Mouse (Mus musculus): Measurements from ENCODE around the gene Slc27a5.
A peak's percentile ranks its signal among the peaks of the same experiment; 100 is the strongest.

The Slc27a5 gene

DNA sequence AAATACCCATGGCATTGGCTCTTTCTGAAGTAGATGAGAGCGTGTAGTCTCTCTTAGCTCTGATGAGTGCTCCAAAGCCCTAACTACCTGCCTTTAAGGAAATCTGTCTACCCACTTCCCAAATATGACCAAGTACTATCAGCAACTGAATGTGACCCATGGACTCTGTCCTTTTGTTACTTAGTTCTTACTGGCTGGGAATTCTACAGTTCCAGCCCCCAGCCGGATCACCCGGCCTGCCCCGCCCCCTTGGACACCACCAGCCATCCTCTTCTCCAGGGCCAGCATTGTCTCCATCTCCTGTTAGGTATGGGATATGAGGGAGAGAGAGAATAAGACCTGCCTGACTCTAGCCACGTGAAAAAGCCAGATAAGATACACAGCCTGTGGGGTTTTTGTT is at the start of gene Slc27a5:
Gene Slc27a5, minus strand, starts transcription at position 140 of the 400 bp plus-strand sequence.
- DNase-seq (ENCODE audit: low spot score): no peak

DNA sequence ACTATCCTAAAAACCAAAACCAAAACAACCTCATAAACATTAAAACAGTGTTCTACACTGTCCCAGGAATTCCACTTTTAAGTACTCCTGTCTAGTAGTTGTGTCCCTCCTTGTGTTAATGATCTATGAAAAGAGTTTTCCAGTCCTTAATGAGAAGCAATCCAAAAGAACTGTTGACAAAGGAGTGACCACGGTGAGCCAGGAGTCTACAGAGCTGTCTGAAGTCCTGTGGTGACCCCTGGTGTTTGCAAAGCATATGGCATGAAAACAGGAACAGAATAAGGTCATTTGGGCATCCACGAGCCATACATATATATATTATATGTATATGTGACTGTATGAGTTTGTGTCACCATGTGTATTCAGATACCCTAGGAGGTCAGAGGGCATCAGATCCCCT is 48.1 kb upstream of the Slc27a5 start:
- peak; percentile 80 for DNase-seq (ENCODE audit: low spot score)

DNA sequence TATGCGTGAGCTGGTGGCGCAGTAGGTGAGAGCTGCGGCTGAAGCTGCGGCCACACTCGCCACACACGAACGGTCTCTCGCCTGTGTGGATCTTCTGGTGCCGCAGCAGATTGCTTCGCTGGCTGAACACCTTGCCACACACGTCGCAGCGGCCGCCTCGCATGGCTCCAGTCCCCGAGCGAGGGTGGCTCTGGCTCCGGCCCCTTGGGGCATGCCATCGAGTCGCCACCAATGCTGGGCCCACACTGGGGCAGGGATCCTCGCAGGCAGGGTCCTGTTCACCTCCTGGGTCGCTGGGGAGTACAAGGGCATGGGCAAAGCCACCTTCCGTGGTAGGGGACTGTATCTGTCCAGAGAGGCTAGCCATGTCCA is 46.2 kb upstream of the Slc27a5 start:
- DNase-seq (ENCODE audit: low spot score): no peak

DNA sequence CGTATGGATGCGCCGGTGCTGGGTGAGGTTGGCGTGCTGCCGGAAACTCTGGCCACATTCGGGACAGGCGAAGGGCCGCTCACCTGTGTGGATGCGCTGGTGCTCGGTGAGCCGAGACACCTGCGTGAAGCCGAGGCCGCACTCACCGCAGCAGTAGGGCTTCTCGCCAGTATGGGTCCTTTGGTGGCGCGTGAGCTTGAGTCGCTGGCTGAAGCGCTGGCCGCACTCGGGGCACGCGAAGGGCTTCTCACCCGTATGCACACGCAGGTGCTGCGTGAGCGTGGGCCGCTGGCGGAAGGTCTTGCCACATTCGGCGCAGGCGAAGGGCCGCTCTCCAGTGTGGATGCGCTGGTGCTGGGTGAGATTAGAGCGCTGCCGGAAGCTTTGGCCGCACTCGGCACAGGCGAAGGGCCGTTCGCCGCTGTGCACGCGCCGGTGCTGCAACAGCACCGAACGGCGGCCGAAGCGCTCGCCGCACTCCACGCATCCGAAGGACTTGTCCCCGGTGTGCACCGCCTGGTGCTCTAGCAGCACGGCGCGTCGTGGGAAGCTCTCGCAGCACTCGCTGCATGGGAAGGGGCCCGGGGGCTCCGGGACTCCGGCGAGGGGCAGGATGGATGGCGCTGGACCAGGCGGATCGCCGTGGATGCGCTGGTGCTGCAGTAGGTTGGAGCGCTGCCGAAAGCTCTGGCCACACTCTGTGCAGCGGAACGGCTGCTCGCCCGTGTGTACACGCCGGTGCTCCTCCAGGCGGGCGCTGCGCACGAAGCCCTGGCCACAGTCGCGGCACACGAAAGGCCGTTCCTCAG is 45.7 kb upstream of the Slc27a5 start:
- DNase-seq (ENCODE audit: low spot score): peak; percentile 71

DNA sequence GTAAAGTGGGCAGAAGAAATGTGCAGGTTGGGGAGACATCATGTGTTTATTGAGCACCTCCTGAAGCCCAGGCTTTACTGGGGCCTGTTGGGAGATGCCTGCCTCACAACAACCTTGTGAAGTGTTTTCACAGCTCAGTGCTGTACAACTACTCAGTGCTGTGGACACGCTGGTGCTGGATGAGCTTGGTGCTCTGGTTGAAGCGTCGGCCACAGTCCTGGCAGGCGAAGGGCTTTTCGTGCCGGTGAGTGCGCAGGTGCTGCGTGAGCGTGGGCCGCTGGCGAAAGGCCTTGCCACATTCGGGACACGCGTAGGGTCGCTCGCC is 45.1 kb upstream of the Slc27a5 start:
- no peak for DNase-seq (ENCODE audit: low spot score)

DNA sequence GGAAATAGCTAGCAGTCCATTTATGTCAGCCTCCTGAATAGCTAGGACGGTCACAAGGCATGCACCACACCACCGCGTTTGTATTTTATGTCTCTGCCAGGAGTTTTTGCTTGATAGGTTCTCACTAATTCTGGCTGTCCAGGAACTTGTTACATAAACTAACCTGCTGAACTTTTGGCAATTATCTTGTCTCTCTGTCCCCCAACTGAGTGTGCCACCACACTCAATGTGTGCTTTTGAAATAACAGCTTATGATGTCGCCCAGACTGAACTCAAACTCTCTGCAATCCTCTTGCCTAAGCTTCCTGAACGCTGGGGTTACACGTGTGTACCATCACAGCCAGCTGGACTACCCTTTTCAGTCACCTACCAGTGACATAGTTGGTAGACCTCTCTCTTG is 44.5 kb upstream of the Slc27a5 start:
- DNase-seq (ENCODE audit: low spot score): no peak

DNA sequence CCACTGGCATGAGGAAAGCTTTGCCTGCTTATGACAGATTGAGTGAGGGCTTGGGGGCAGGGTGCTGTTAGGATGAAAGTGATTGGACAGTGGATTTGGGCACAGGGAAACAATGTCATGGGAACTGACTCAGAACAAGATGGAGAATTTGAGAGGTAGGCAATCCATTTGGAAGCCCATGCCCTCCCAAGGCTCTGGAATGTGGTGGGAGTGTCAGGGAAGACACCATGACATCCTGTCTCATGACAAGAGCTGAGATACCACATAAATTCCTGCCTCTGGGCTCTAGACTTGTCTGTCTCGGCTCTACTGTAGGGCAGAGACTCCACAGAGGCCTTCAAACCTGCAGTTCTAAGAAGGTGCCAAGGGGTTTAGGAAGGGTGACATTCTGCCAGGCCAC is 43.3 kb upstream of the Slc27a5 start:
- DNase-seq (ENCODE audit: low spot score): no peak

DNA sequence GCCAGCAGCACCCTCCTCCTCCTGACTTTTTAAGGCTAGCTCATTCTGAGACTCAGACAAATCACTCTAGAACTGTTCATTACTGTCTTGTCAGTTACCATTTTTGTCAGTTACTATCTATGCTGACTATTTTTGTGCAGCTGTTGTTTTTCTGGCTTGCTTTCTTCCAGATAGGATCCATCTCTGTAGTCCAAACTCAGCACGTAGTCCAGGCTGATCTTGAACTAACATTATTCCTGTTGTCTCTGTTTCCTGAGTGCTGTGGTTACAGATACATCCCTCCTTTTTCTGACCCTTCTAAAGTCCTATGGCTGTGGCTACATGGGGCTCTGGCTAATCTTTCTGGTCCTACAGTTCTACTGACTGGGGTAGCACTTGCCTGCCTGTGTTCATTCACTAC is 41.2 kb upstream of the Slc27a5 start:
- DNase-seq (ENCODE audit: low spot score): no peak

DNA sequence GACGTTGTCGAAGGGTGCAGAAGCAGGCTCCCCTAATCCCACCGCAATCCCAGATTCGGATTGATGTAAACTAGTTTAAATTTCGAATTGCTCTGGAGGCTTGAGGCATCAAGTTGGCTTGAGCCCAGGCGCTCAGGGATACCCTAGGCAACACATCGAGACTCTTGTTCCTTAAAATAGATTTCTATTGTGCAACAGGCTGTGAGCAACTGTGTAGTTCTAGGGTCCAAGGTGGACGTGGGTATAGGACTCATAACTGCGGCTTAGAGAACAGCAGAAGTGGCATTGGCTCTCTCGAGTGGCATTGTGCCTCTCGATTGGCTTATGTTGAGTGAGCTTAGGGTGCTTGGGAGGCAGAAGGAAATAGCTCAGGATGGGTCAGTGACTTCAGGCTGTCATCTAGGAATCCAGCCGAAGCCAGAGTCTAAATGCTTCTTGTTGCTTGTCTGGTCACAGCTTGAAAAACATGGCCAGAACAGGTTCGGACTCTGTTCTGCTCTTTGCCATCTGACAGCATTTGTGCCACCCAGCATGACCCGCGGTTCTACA is 40.7 kb upstream of the Slc27a5 start:
- peak; percentile 48 for DNase-seq (ENCODE audit: low spot score)

DNA sequence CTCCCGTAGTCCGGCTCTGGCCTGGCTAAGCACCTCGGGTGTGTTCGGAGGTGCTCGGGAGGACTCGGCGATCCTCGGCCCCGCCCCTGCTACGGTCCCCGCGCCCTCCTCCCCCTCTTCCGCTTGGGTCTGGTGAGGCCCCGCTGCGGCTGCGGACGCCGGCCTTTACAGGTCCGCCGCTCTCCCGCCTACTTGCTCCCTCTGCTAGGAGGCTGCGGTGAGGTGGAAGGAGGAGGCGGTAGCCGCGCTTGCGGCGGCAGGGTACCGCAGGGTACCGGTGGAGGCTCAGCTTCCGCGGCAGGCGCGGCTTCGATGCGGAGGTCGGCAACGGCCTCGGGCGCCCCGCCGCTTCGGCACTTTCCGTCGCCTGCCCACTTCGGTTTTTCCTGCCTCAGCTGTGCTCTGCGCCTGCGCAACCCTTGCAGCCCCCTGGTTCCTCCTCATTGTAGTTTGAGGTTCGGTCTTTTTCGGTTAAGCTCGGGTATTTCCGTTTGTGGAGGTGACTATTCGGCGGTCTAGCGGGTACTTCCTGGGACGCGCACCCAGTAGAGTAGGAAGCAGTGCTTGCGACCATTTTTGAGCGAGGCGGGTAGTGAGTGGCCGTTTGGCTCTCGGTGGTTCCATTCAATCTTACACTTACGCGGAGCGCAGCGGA is 40.0 kb upstream of the Slc27a5 start, which contains the start of gene Ube2m:
Gene Ube2m, minus strand, starts transcription at position 375 of the 655 bp plus-strand sequence.
- DNase-seq (ENCODE audit: low spot score): peak; percentile 98

DNA sequence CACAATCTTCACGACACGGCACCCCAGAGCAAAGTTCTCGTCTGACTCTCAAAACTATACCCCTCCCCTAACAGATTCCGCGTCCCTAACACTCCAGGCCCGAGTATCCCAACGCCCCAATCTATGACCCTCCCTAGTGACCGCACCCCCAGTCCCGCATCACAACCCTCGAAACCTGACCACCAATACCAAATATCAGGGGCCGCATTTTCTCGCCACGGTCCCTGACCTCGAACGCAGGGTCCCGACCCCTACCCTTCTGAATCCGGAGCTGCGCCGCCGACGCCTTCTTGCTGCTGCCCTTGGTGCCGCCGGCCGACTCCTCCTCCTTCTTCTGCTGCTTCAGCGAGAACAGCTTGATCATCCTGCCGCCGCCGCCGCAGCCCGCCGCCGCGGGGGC is 39.4 kb upstream of the Slc27a5 start:
- peak; percentile 55 for DNase-seq (ENCODE audit: low spot score)

DNA sequence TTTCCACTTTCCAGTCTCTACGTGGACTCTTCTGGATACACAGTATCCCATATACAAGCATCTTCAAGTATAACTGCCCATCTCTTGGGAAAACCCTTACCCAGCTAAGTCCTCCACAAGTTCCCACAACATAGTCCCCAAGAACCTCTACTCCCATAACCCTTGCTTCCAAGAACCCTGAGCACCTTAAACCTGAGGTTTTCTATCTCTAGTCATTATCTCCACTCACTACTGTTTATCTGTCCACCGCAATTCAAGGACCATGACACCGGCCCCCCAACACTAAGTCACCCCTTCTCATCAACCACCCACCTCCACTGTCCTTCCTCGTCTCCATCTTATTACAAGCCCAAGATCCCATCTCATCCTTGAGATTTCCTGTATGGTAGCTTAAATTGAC is 38.8 kb upstream of the Slc27a5 start:
- DNase-seq (ENCODE audit: low spot score): no peak

DNA sequence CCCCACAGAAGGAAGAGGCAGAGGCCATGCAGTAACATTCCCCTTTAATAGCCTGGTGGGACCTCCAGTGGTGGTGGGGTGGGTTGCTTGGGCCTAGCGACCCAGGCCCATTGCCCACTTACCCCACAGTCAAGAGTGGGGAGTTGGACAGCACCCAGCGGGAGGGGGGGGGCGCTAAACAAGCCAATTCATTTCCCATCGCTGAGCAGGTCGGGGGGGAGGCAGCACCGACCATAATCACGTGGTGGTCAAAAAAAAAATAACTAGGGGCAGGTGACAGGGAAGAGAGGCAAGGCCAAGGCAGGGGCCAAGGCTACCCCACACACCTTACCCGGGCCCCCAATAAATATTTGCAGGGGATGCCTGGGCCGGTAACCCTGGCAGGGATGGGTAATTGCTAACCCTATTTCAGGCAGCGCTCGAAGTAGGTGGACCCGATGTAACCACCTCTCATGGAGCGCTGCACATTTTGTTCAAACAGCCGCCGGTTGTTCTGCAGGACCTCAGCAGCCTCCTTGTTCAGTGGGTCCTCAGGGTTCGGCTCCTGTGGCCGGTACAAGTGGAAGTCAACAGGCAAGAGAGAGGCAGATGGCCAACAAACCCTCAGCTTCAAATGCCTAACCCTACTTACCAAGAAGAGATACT is 37.3 kb upstream of the Slc27a5 start:
- no peak for DNase-seq (ENCODE audit: low spot score)

DNA sequence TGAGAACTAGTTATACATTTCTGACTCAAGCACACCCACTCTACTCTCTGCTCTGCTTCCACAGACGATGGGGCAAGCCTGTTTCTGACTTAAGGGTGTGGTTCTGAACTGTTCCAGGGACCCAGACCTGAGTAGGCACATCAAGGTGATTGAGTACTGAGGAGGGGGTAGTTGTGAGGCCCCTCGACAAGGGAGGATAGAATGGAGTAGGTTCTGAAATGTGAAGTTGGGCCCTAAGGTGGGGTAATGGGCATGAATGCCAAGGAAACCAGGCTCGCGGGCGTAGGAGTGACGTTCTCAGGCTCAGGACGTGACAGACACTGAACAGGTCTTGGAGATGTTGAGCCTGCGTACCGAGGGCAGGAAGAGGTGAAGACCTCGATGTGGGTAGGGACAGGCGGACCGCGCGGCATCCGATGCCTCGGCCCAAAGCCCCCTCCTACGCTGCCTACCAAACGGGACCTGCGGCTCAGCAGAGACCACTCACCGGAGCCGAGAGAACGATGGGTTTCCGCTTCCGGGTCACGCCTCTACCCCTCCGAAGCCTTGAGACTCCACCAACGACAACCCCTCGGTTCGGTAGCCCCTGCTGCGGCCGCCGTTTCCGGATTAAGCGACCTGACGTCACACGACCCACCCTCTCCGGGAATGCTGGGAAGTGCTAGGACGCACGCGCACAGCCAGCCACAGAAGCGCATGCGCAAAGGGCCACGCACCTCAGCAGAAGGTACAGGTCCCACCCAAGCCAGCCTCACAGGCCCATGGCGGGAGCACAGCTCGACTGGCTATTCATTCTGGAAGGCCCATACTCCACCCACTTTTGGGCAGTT is 36.4 kb upstream of the Slc27a5 start, which contains the start of gene Chmp2a:
Gene Chmp2a, minus strand, starts transcription at position 660 of the 830 bp plus-strand sequence.
- DNase-seq (ENCODE audit: low spot score): peak; percentile 99

DNA sequence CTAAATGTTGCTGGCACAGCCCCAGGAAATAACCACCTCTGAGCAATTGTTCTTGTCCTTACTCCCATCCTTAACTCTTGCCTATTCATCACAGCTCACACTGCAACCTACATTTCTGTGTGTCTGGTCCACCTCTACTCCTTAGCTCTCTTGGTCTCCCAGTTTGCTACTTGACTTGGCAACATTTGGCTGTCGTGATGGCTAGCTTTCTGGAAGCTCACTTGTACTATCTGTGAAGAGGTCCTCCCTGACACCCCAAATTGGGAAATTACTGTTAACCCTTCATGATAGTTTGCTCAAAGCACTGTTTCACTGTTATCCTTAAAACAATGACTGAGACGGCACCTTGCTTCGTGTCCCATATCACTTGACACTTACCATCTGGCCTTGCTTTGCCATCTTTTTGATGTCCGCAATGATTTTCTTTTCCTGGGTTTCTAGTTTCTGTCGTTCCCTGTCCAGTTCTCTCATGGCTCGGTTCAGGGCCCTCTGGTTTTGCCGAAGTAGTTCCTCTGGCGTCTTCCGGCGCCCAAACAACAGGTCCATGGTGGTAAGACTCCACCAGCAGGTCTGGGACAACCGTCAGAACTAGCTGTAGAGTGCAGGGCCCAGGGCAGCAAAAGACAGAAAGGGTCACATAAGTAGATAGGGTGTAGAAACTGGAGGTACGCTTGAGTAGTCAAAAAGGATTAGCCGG is 35.6 kb upstream of the Slc27a5 start:
- no peak for DNase-seq (ENCODE audit: low spot score)

DNA sequence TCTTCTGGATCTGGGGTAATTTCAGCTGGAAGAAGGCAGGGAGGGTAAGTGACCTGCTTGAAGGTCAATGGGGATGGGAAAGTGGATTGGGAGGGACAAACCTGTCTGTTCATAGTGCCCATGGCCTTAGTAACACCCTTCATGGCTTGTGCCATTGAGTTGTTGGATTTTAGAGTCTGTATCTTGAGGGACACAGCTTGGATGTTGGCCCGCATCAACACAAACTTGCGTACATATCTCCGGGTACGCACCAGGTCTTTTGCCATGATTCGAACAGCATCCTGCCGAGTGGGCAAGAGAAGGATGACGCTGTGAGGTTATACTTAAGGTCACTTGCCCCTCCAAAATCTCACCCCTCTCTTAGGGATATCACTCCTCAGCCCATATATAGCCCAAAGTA is 34.5 kb upstream of the Slc27a5 start:
- no peak for DNase-seq (ENCODE audit: low spot score)

DNA sequence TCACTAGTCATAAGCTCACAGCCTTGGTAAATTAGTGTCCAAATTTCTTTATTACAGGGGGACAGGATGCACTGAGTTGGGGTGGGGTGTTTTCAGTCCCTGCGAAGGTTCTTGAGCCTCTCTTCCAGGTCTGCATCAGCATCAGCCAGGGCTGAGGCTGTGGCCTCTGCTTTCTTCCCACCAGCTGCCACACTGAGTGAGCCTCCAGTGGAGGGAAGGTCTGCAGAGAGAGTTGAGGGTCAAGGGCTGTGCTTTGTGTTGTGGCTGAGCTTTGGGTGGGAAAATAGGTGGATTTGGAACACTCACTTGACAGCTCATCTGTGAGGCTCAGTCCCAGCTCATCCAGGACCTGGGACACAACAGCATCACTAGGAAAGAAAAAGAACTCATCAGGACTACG is 34.0 kb upstream of the Slc27a5 start:
- DNase-seq (ENCODE audit: low spot score): no peak

DNA sequence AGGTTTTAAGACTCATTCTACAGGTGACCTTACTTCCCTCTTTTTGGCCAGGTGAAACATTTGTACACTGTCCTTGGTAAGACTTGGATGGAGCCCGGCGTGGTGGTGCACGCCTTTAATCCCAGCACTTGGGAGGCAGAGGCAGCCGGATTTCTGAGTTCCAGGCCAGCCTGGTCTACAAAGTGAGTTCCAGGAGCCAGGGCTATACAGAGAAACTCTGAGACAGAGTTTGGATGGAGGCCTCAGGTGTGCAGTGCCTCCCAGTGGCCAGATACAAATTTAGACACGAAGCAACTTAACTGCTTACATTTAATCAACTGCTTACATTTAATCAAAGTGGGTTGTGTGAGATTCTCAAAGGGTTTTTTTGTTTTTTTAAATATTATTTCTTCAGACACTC is 33.1 kb upstream of the Slc27a5 start:
- DNase-seq (ENCODE audit: low spot score): no peak

DNA sequence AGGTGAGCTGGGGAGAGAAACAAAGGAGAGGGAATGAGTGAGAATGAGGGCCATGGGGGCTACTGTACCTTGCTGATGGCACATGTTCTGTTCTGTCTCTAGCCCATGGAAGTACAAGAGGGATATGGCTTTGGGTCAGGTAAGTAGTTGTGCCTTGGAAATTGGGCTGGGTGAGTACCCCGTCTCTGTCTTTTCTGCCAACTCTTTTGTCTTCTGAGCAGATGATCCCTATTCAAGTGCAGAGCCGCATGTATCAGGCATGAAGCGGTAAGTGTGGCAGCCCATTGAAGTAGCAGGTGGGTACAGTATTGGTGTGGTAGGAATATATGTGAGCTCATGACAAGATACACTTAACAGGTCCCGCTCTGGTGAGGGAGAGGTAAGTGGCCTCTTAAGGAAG is 31.0 kb upstream of the Slc27a5 start:
- no peak for DNase-seq (ENCODE audit: low spot score)

DNA sequence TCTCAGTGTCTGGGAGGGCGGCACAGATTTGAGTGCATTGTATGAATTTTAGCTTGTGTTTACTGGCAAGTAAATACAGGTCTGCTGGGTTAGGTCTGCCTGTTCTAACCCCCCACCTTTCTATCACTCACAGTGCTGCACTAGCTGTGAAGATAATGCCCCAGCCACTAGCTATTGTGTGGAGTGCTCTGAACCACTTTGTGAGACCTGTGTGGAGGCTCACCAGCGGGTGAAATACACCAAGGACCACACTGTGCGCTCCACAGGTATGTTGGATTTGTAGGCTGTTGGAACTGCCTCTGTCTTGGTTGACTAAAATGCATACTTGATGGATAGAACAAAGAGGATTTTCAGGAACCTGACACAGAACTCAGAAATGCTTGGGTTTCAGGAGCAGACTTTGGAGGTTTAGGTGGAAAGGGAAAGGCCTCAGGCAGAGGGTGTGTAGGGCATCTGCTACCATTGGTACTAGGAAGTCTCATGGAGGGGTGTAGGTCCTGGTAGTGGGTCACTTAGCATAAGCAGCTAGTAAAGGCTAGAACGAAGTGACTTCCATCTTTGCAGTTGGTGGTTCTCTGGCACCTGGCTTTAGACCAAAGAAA is 27.6 kb upstream of the Slc27a5 start:
- no peak for DNase-seq (ENCODE audit: low spot score)

DNA sequence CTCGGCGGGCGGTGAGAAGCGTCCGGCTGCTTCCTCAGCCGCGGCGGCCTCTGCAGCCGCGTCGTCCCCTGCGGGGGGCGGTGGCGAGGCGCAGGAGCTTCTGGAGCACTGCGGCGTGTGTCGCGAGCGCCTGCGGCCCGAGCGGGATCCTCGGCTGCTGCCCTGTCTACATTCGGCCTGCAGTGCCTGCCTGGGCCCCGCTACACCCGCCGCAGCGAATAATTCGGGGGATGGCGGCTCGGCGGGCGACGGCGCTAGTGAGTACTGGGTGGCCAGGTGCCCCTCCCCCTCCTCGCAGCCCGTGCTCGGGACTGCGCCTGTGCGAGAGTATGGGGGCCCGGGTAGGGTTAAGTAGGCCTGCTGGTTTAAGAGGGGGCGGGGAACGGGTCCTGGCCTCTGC is 26.8 kb upstream of the Slc27a5 start:
- DNase-seq (ENCODE audit: low spot score): peak; percentile 78
